Mouse (Mus musculus): Measurements from ENCODE around the gene Oas1e. TPM values are rescaled to one million over a fixed set of nuclear protein-coding genes. Genes with fewer than 3 reads are reported as not detected.
A peak's percentile ranks its signal among the peaks of the same experiment; 100 is the strongest.

The Oas1e gene
- total RNA-seq, 4 experiments from 2014 or later: not detected

GRCm38 (mm10) chr5:120775287-120775985 lies 19.9 kb downstream of the Oas1e start:
- DNase-seq: no peak

DNA sequence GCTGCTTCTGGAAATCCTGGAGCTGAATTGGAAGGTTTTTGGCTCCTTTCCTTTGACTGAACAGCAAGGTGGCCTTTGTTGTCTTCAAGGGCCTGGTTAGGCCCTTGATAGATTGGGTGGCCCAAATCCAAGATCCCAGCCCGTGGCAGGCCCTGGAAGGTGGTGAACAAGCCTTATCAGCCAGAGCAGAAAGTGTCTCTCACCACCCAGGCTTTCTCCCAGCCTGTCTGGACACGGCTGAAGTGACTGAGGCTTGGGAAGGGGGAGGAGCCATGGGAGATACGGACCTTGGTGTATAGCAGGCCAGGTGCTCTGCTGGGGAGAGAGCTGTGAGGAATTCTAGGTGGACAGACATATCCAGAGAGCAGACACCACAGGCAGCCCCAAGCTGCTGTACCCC lies 25.9 kb downstream of the Oas1e start:
- no peak for DNase-seq

- DNase-seq: no peak
Measured at GRCm38 (mm10) chr5:120765010-120765409, 30.3 kb downstream of the Oas1e start.

- no peak for DNase-seq
Measured at GRCm38 (mm10) chr5:120761901-120762300, 33.4 kb downstream of the Oas1e start.

GRCm38 (mm10) chr5:120754215-120754614 lies 41.1 kb downstream of the Oas1e start:
- no peak for DNase-seq

GRCm38 (mm10) chr5:120752786-120753185 lies 42.5 kb downstream of the Oas1e start:
- DNase-seq: peak; percentile 17

DNA sequence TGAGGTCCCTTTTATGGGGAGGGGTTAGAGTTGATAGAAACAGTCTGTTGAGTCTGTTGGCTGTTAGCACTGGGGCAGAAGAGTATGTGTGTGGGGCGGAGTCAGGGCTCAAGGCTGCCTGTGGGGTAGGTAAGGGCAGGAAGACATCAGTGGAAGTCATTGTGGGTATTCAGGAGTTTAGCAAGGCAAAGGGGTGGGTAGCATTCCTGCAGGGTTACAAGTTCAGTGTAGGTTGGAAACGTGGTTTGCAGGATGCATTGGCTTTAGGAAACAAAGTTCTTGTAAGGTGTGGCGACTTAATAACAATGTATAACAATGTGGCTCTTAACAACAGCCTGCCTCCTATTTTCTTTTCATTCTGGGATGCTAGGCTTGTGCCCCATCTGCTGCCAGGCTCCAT lies 44.1 kb downstream of the Oas1e start:
- DNase-seq: no peak

- DNase-seq: no peak
Measured at GRCm38 (mm10) chr5:120749688-120750087, 45.6 kb downstream of the Oas1e start, which contains the start of gene Oas2. Gene Oas2, minus strand, starts transcription at chr5:120749853.

DNA sequence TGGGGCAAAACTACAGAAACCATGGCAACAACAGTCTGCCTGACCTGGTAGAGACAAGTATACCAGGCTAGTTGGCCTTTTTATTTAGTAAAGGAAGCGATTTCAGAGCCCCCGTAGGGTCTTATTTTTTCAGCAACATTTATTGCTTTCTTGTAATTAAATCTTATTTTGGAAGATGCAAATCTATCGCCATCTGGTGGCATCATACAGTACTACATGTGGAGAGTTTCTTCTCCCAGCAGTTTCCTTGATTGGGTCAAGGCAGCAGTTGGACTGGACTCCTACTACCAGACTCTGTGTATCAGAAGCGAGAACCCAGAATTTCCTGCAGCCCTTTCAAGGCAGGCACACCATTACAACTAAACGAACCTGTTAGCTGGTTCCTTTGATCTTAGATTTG lies 48.9 kb downstream of the Oas1e start:
- no peak for DNase-seq

DNA sequence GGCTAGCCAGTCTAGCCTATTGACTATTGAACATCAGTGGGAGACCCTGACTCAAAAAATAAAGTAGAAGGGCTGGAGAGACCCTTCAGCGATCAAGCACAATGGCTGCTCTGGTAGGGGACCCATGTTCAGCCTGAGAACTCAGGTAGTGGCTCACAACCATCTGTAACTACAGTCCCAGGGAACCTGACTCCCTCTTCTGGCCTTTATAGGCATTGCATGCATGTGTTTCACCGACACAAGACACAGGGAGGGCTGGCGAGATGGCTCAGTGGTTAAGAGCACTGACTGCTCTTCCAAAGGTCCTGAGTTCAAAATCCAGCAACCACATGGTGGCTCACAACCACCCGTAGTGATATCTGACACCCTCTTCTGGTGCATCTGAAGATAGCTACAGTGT lies 53.2 kb downstream of the Oas1e start:
- DNase-seq: no peak

Other genes starting within 250 kb of the Oas1e start
- gene Tpcn1, start 206.9 kb downstream of the Oas1e start, total RNA-seq (2022): 10 to 100 TPM; 33.9 to 44.5 (median 40.0) TPM
- gene Iqcd, start 206.5 kb downstream of the Oas1e start, total RNA-seq (2022): 1 to 10 TPM in 2 of 4 experiments, under 1 TPM in 2; 0.42 to 1.8 (median 1.1) TPM
- gene Rita1, start 182.9 kb downstream of the Oas1e start, total RNA-seq (2022): 10 to 100 TPM; 17.0 to 30.2 (median 22.3) TPM
- gene Ddx54, start 182.8 kb downstream of the Oas1e start, total RNA-seq (2022): 10 to 100 TPM; 44.1 to 57.3 (median 56.5) TPM
- under 1 TPM in 3 of 4 experiments, not detected in 1; 0.32 to 0.63 (median 0.46) TPM for gene Cfap73, start 161.3 kb downstream of the Oas1e start, total RNA-seq (2022)
- gene Rasal1, start 146.7 kb downstream of the Oas1e start, total RNA-seq (2022): 10 to 100 TPM in 3 of 4 experiments, 1 to 10 TPM in 1; 7.0 to 15.2 (median 12.2) TPM
- 10 to 100 TPM; 16.6 to 17.8 (median 17.3) TPM for gene Dtx1, start 83.6 kb downstream of the Oas1e start, total RNA-seq (2022)
- under 1 TPM; 0.63 to 0.89 (median 0.66) TPM for gene Oas2, start 45.7 kb downstream of the Oas1e start, total RNA-seq (2022)
- under 1 TPM; 0.30 to 0.44 (median 0.39) TPM for gene Oas3, start 17.9 kb downstream of the Oas1e start, total RNA-seq (2022)
- gene Oas1c, start 17.0 kb upstream of the Oas1e start, total RNA-seq (2022): 1 to 10 TPM in 3 of 4 experiments, under 1 TPM in 1; 0.61 to 2.2 (median 1.7) TPM
- gene Oas1f, start 51.8 kb upstream of the Oas1e start, total RNA-seq (2022): not detected
- not detected for gene Oas1h, start 65.9 kb upstream of the Oas1e start, total RNA-seq (2022)
- gene Oas1g, start 92.1 kb upstream of the Oas1e start, total RNA-seq (2022): 1 to 10 TPM in 3 of 4 experiments, under 1 TPM in 1; 0.38 to 1.3 (median 1.1) TPM
- gene Oas1a, start 112.0 kb upstream of the Oas1e start, total RNA-seq (2022): 1 to 10 TPM; 2.6 to 3.8 (median 2.8) TPM
- not detected for gene Oas1d, start 119.0 kb upstream of the Oas1e start, total RNA-seq (2022)
- gene Rph3a, start 214.6 kb upstream of the Oas1e start, total RNA-seq (2022): 1 to 10 TPM; 3.5 to 9.1 (median 6.0) TPM

Measured in adrenal gland, adult 8-10 months (tissue).